In the genomic region with DNA sequence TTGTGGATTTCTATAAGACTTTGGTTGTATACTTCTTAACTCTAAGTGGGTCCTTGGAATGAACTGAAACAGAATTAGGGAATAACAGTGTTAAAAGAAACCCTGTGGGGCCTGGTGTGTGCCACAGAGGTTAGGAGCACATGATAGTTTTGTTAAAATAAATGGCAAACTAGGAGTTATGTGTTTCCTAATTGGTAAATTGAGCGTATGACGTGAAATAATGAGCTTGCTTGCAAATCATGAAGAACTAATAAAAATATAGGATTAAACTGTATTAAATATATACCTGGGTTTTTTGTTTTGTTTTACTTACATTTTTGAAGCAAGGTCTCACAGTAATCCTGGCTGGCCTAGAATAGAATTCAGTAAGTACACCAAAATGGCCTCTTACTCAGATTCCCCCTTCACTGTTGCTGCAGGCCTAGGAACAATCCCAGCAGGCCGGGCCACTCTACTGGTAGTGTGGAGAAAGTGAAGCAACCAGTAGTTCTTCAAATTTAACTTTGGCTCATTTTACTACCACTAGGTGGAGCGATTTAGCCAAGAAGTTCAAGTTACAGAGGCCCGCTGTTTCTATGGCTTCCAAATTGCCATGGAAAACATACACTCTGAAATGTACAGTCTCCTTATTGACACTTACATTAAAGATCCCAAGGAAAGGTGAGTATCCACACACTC, we compare ENCODE assay signal across 8 mouse cellular contexts. TPM values are rescaled to one million over a fixed set of nuclear protein-coding genes. Genes with fewer than 3 reads are reported as not detected.
DNase-seq lines count a peak whose midpoint lies in the region; ATAC-seq lines count a peak whose summit lies in the region.

No protein-coding gene starts in this region.

- no peaks in the 10 kb centered on the region for H3K4me1 ChIP-seq in hindbrain, embryonic 11.5 days (replicated peaks; ENCODE audit: control insufficient read depth, insufficient read depth, low read length)

- H3K36me3 ChIP-seq in hindbrain, embryonic 11.5 days (ENCODE audit: control insufficient read depth, insufficient read depth, low read length): peaks cover 9% of the 10 kb centered on the region

- intact Hi-C loops in left cerebral cortex, postnatal 14 days (cut with DNase I): loop anchor here (2.0 to 10.0 kb wide), 2 partner anchors 243 to 1585 kb away; no protein-coding TSS in a partner anchor

- peak; percentile 28 for ATAC-seq in erythroid progenitor cell, adult 5-6 weeks (replicated peaks; ENCODE audit: low FRiP score, poor library complexity, severe bottlenecking)
- no peak for ATAC-seq in hindbrain, embryonic 11.5 days (ENCODE audit: low FRiP score)
- peak; percentile 44 for ATAC-seq in megakaryocyte progenitor cell, adult 5-6 weeks (replicated peaks; ENCODE audit: poor library complexity)

- no peaks in the 10 kb centered on the region for H3K27me3 ChIP-seq in hindbrain, embryonic 11.5 days (ENCODE audit: control insufficient read depth, insufficient read depth, low read length)

- WGBS in hindbrain, embryonic 11.5 days: 39% methylated on average over 5 of the region's 5 CpGs

- peak overlapping the region; percentile 75 for H3K4me3 ChIP-seq in hindbrain, embryonic 11.5 days (ENCODE audit: low read depth, low read length)

- no peak overlapping the region for H3K27ac ChIP-seq in hindbrain, embryonic 11.5 days (ENCODE audit: low read depth, low read length)

- H3K4me2 ChIP-seq in hindbrain, embryonic 11.5 days (replicated peaks; ENCODE audit: low read depth, low read length): peak overlapping the region; percentile 76

- peak overlapping the region; percentile 77 for H3K9ac ChIP-seq in hindbrain, embryonic 11.5 days (ENCODE audit: low read depth, low read length)

- no peaks in the 10 kb centered on the region for H3K9me3 ChIP-seq in hindbrain, embryonic 11.5 days (ENCODE audit: control insufficient read depth, low read length)

- DNase-seq in layer of hippocampus, adult 18-20 months (ENCODE audit: low spot score in 2 of 2): peak; percentile 13 to 83
- no peak for DNase-seq in layer of hippocampus, adult 8-10 months (ENCODE audit: low spot score in 2 of 2)
- DNase-seq in adrenal gland, postnatal 36 days: peak; percentile 47 to 53
- DNase-seq in hindbrain, embryonic 11.5 days (ENCODE audit: low spot score): peak; percentile 80
- DNase-seq in left cerebral cortex, postnatal 14 days (ENCODE audit: low spot score in 2 of 2): peak; percentile 67 to 90
- DNase-seq in spleen, postnatal 10 days (ENCODE audit: low spot score in 2 of 2): peak; percentile 47 to 64

RNA-seq across cellular contexts. Expression of gene Rrm2, which starts 1.9 kb away (rescaled TPM):
- total RNA-seq in layer of hippocampus, adult 18-20 months (2021): 1 to 10 TPM in 1 of 2 experiments, under 1 TPM in 1; 0.71 to 1.5 TPM
- total RNA-seq in layer of hippocampus, adult 8-10 months (2022): 1 to 10 TPM; 1.3 to 2.2 (median 1.4) TPM
- total RNA-seq in adrenal gland, postnatal 36 days (2021): 10 to 100 TPM; 17.3 to 23.5 TPM
- total RNA-seq in erythroid progenitor cell, adult 5-6 weeks (2015; ENCODE audit: low replicate concordance): 647 and 687 TPM in 2 replicates
- total RNA-seq in erythroid progenitor cell, adult 5-6 weeks (2017; ENCODE audit: low replicate concordance): 662 and 846 TPM in 2 replicates
- 335 and 391 TPM in 2 replicates for polyA plus RNA-seq in hindbrain, embryonic 11.5 days (2014; fragmentation: Nextera tagmentation; extraction: Ambion mirVana)
- total RNA-seq in left cerebral cortex, postnatal 14 days (2021): 1 to 10 TPM; 4.9 to 5.2 TPM
- total RNA-seq in megakaryocyte progenitor cell, adult 5-6 weeks (2015): 176 and 181 TPM in 2 replicates
- 149 and 153 TPM in 2 replicates for total RNA-seq in megakaryocyte progenitor cell, adult 5-6 weeks (2017)

RNA-seq across cellular contexts. Expression of gene Cys1, which starts 28.4 kb away (rescaled TPM):
- total RNA-seq in layer of hippocampus, adult 18-20 months (2021): 10 to 100 TPM; 30.2 to 35.4 TPM
- total RNA-seq in layer of hippocampus, adult 8-10 months (2022): 10 to 100 TPM; 13.5 to 35.1 (median 25.8) TPM
- 1 to 10 TPM; 1.7 to 2.6 TPM for total RNA-seq in adrenal gland, postnatal 36 days (2021)
- total RNA-seq in erythroid progenitor cell, adult 5-6 weeks (2015; ENCODE audit: low replicate concordance): not detected in 2 replicates
- 0.39 TPM in 1 of 2 replicates, not detected in the other for total RNA-seq in erythroid progenitor cell, adult 5-6 weeks (2017; ENCODE audit: low replicate concordance)
- 0.88 and 1.2 TPM in 2 replicates for polyA plus RNA-seq in hindbrain, embryonic 11.5 days (2014; fragmentation: Nextera tagmentation; extraction: Ambion mirVana)
- total RNA-seq in left cerebral cortex, postnatal 14 days (2021): 1 to 10 TPM; 9.9 to 10.0 TPM
- not detected in 2 replicates for total RNA-seq in megakaryocyte progenitor cell, adult 5-6 weeks (2015)
- total RNA-seq in megakaryocyte progenitor cell, adult 5-6 weeks (2017): not detected in 2 replicates

RNA-seq across cellular contexts. Expression of gene Klf11, which starts 58.9 kb away (rescaled TPM):
- 1 to 10 TPM; 2.9 to 4.6 TPM for total RNA-seq in layer of hippocampus, adult 18-20 months (2021)
- total RNA-seq in layer of hippocampus, adult 8-10 months (2022): 1 to 10 TPM; 4.5 to 5.6 (median 5.2) TPM
- 10 to 100 TPM; 12.8 to 14.2 TPM for total RNA-seq in adrenal gland, postnatal 36 days (2021)
- total RNA-seq in erythroid progenitor cell, adult 5-6 weeks (2015; ENCODE audit: low replicate concordance): 30.6 and 40.0 TPM in 2 replicates
- 46.6 and 52.6 TPM in 2 replicates for total RNA-seq in erythroid progenitor cell, adult 5-6 weeks (2017; ENCODE audit: low replicate concordance)
- 12.5 and 14.3 TPM in 2 replicates for polyA plus RNA-seq in hindbrain, embryonic 11.5 days (2014; fragmentation: Nextera tagmentation; extraction: Ambion mirVana)
- total RNA-seq in left cerebral cortex, postnatal 14 days (2021): 1 to 10 TPM; 5.3 to 6.7 TPM
- total RNA-seq in megakaryocyte progenitor cell, adult 5-6 weeks (2015): 7.4 and 9.1 TPM in 2 replicates
- total RNA-seq in megakaryocyte progenitor cell, adult 5-6 weeks (2017): 6.6 and 7.8 TPM in 2 replicates

Comparison
In these comparisons a context has a peak if more than half of its experiments do, and no peak if none do; other contexts are left out.
1. DNase-seq: peak in layer of hippocampus, adult 18-20 months (2 of 2), adrenal gland, postnatal 36 days (2 of 2), hindbrain, embryonic 11.5 days (single experiment), left cerebral cortex, postnatal 14 days (2 of 2) and spleen, postnatal 10 days (2 of 2); none in layer of hippocampus, adult 8-10 months (0 of 2).
2. RNA of gene Rrm2, which starts 1.9 kb away (total RNA-seq): 647 to 846 TPM in erythroid progenitor cell, adult 5-6 weeks and 149 to 181 TPM in megakaryocyte progenitor cell, adult 5-6 weeks; 17.3 to 23.5 TPM in adrenal gland, postnatal 36 days, 4.9 to 5.2 TPM in left cerebral cortex, postnatal 14 days, 1.3 to 2.2 TPM in layer of hippocampus, adult 8-10 months and 0.71 to 1.5 TPM in layer of hippocampus, adult 18-20 months; every median in the first group is over 4 times any median in the second.